ENCODE assay signal across 18 mouse cellular contexts in the genomic region with DNA sequence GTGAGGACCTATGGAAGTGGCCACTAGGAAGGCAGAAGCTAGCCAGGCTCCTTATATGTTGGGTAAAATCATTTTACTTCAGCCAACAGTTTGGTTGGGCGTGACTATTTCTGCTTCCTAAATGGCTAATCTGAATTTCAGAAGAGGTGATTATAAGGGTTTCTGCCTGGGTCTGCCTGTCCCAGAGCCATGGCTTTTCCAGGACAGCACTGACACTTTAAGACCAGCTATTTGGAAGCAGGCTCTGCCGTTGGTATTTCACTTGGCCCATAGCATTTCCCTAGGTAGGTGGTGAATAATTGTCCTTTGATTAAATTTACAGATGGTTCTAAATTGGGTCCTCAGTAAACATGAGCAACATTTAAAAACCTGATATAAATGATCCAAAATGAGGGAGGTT.
"Had no signal": no experiment of that assay in that cellular context is flagged by ENCODE, and none has a peak within 500 bp of the region (broad histone marks: within the 10 kb centered on the region; RNA-seq: fewer than 3 reads in every experiment).

No protein-coding gene starts in this region.

- DNase-seq: lung, adult 18-20 months; lung, embryonic 14.5 days; lung, postnatal 10 days; lung, postnatal 4 days; retina, postnatal 1 day; right cerebral cortex, adult 18-20 months; right cerebral cortex, postnatal 25 days; right cerebral cortex, postnatal 4 days; spleen, adult 18-20 months; thymus, adult 18-20 months; thymus, postnatal 14 days; thymus, postnatal 36 days had no signal

- H3K9ac ChIP-seq: lung, embryonic 14.5 days; midbrain, embryonic 13.5 days; midbrain, embryonic 15.5 days; neural tube, embryonic 13.5 days; neural tube, embryonic 15.5 days had no signal

- H3K27me3 ChIP-seq: midbrain, embryonic 13.5 days; midbrain, embryonic 15.5 days; neural tube, embryonic 13.5 days; neural tube, embryonic 15.5 days had no signal

- H3K36me3 ChIP-seq: midbrain, embryonic 10.5 days; midbrain, embryonic 13.5 days; midbrain, embryonic 15.5 days; neural tube, embryonic 13.5 days; neural tube, embryonic 15.5 days had no signal

- H3K4me3 ChIP-seq: midbrain, embryonic 10.5 days; midbrain, embryonic 13.5 days; midbrain, embryonic 15.5 days; myocyte; neural tube, embryonic 13.5 days; neural tube, embryonic 15.5 days had no signal

- ATAC-seq: midbrain, embryonic 13.5 days; midbrain, embryonic 15.5 days had no signal

- H3K27ac ChIP-seq: midbrain, embryonic 10.5 days; midbrain, embryonic 13.5 days; midbrain, embryonic 15.5 days; neural tube, embryonic 13.5 days; neural tube, embryonic 15.5 days had no signal

- H3K9me3 ChIP-seq: midbrain, embryonic 10.5 days; midbrain, embryonic 13.5 days; midbrain, embryonic 15.5 days; neural tube, embryonic 13.5 days; neural tube, embryonic 15.5 days had no signal

- H3K4me2 ChIP-seq: lung, embryonic 14.5 days; midbrain, embryonic 13.5 days; midbrain, embryonic 15.5 days; neural tube, embryonic 13.5 days; neural tube, embryonic 15.5 days had no signal

- H3K4me1 ChIP-seq: midbrain, embryonic 10.5 days; midbrain, embryonic 13.5 days; midbrain, embryonic 15.5 days; neural tube, embryonic 13.5 days; neural tube, embryonic 15.5 days had no signal
